Mouse (Mus musculus): ENCODE measurements around the gene Vps8. TPM values are rescaled to one million over a fixed set of nuclear protein-coding genes. Genes with fewer than 3 reads are reported as not detected.

Gene Vps8
- polyA plus RNA-seq, 1 experiment from 2014 or later, result 14.2 TPM

GRCm38 (mm10) chr16:21642906-21643305 is 220.0 kb downstream of the Vps8 start:
- peaks cover 15% of the 10 kb centered on the region for H3K4me1 ChIP-seq (ENCODE audit: control insufficient read depth, insufficient read depth, low read length)
- H3K4me2 ChIP-seq (replicated peaks; ENCODE audit: low read depth, low read length), result no peak overlapping the region
- H3K27ac ChIP-seq (ENCODE audit: low read depth, low read length), result no peak overlapping the region
- no peaks in the 10 kb centered on the region for H3K27me3 ChIP-seq (ENCODE audit: control insufficient read depth, insufficient read depth, low read length)
- H3K9ac ChIP-seq (ENCODE audit: low read depth, low read length), result no peak overlapping the region
- no peak for ATAC-seq (ENCODE audit: low FRiP score, low TSS enrichment)
- H3K36me3 ChIP-seq (ENCODE audit: control insufficient read depth, insufficient read depth, low read length), result no peaks in the 10 kb centered on the region
- 96% methylated on average over 5 of the region's 5 CpGs for WGBS
- no peak overlapping the region for H3K4me3 ChIP-seq (ENCODE audit: low read length)
- H3K9me3 ChIP-seq (ENCODE audit: control insufficient read depth, low read length), result no peaks in the 10 kb centered on the region

GRCm38 (mm10) chr16:21643621-21644041 is 220.7 kb downstream of the Vps8 start:
- no peaks in the 10 kb centered on the region for H3K9me3 ChIP-seq (ENCODE audit: control insufficient read depth, low read length)
- H3K27ac ChIP-seq (ENCODE audit: low read depth, low read length), result peak overlapping the region; percentile 88
- H3K4me3 ChIP-seq (ENCODE audit: low read length), result 0 out of 2 replicates have a peak overlapping the region, but pooled peaks have one; percentile 8
- WGBS, result 62% methylated on average over 2 of the region's 2 CpGs
- peak overlapping the region; percentile 31 for H3K4me2 ChIP-seq (replicated peaks; ENCODE audit: low read depth, low read length)
- peaks cover 15% of the 10 kb centered on the region for H3K4me1 ChIP-seq (ENCODE audit: control insufficient read depth, insufficient read depth, low read length)
- no peaks in the 10 kb centered on the region for H3K27me3 ChIP-seq (ENCODE audit: control insufficient read depth, insufficient read depth, low read length)
- H3K9ac ChIP-seq (ENCODE audit: low read depth, low read length), result peak overlapping the region; percentile 51
- H3K36me3 ChIP-seq (ENCODE audit: control insufficient read depth, insufficient read depth, low read length), result no peaks in the 10 kb centered on the region
- ATAC-seq (ENCODE audit: low FRiP score, low TSS enrichment), result no peak

GRCm38 (mm10) chr16:21644066-21644561 is 221.2 kb downstream of the Vps8 start:
- Histone ChIP-seq H3K27me3 (ENCODE audit: control insufficient read depth, insufficient read depth, low read length) (no peaks in the 10 kb centered on the region), H3K4me1 (ENCODE audit: control insufficient read depth, insufficient read depth, low read length) (peaks cover 15% of the 10 kb centered on the region), H3K4me3 (ENCODE audit: low read length) (0 out of 2 replicates have a peak overlapping the region, but pooled peaks have one; percentile 8), H3K9me3 (ENCODE audit: control insufficient read depth, low read length) (no peaks in the 10 kb centered on the region), H3K9ac (ENCODE audit: low read depth, low read length) (peak overlapping the region; percentile 51), H3K27ac (ENCODE audit: low read depth, low read length) (peak overlapping the region; percentile 88), H3K36me3 (ENCODE audit: control insufficient read depth, insufficient read depth, low read length) (no peaks in the 10 kb centered on the region), H3K4me2 (replicated peaks; ENCODE audit: low read depth, low read length) (peak overlapping the region; percentile 31)
- WGBS, result 11% methylated on average over 17 of the region's 17 CpGs
- peak; percentile 92 for ATAC-seq (ENCODE audit: low FRiP score, low TSS enrichment)

- Histone ChIP-seq H3K4me1 (ENCODE audit: control insufficient read depth, insufficient read depth, low read length) (peaks cover 15% of the 10 kb centered on the region), H3K36me3 (ENCODE audit: control insufficient read depth, insufficient read depth, low read length) (no peaks in the 10 kb centered on the region), H3K9me3 (ENCODE audit: control insufficient read depth, low read length) (no peaks in the 10 kb centered on the region), H3K4me3 (ENCODE audit: low read length) (no peak overlapping the region), H3K27me3 (ENCODE audit: control insufficient read depth, insufficient read depth, low read length) (no peaks in the 10 kb centered on the region), H3K4me2 (replicated peaks; ENCODE audit: low read depth, low read length) (0 out of 2 replicates have a peak overlapping the region, but pooled peaks have one; percentile 31), H3K27ac (ENCODE audit: low read depth, low read length) (peak overlapping the region; percentile 88), H3K9ac (ENCODE audit: low read depth, low read length) (no peak overlapping the region)
- WGBS, result 58% methylated on average over 3 of the region's 3 CpGs
- peak; percentile 20; the same call in 1 of the 2 replicates for ATAC-seq (ENCODE audit: low FRiP score, low TSS enrichment)
These were observed 221.7 kb downstream of the Vps8 start for GRCm38 (mm10) chr16:21644574-21644973.

GRCm38 (mm10) chr16:21645915-21646314 is 223.0 kb downstream of the Vps8 start:
- 84% methylated on average over 3 of the region's 3 CpGs for WGBS
- Histone ChIP-seq H3K4me3 (ENCODE audit: low read length) (no peak overlapping the region), H3K4me2 (replicated peaks; ENCODE audit: low read depth, low read length) (no peak overlapping the region), H3K36me3 (ENCODE audit: control insufficient read depth, insufficient read depth, low read length) (no peaks in the 10 kb centered on the region), H3K4me1 (ENCODE audit: control insufficient read depth, insufficient read depth, low read length) (peaks cover 15% of the 10 kb centered on the region), H3K27ac (ENCODE audit: low read depth, low read length) (no peak overlapping the region), H3K9me3 (ENCODE audit: control insufficient read depth, low read length) (no peaks in the 10 kb centered on the region), H3K27me3 (ENCODE audit: control insufficient read depth, insufficient read depth, low read length) (no peaks in the 10 kb centered on the region), H3K9ac (ENCODE audit: low read depth, low read length) (no peak overlapping the region)
- ATAC-seq (ENCODE audit: low FRiP score, low TSS enrichment), result no peak

GRCm38 (mm10) chr16:21646496-21646895 is 223.6 kb downstream of the Vps8 start:
- no peaks in the 10 kb centered on the region for H3K9me3 ChIP-seq (ENCODE audit: control insufficient read depth, low read length)
- H3K4me3 ChIP-seq (ENCODE audit: low read length), result no peak overlapping the region
- H3K4me2 ChIP-seq (replicated peaks; ENCODE audit: low read depth, low read length), result no peak overlapping the region
- 69% methylated on average over 3 of the region's 3 CpGs for WGBS
- no peaks in the 10 kb centered on the region for H3K27me3 ChIP-seq (ENCODE audit: control insufficient read depth, insufficient read depth, low read length)
- H3K4me1 ChIP-seq (ENCODE audit: control insufficient read depth, insufficient read depth, low read length), result peaks cover 15% of the 10 kb centered on the region
- H3K27ac ChIP-seq (ENCODE audit: low read depth, low read length), result no peak overlapping the region
- H3K9ac ChIP-seq (ENCODE audit: low read depth, low read length), result no peak overlapping the region
- no peaks in the 10 kb centered on the region for H3K36me3 ChIP-seq (ENCODE audit: control insufficient read depth, insufficient read depth, low read length)
- no peak for ATAC-seq (ENCODE audit: low FRiP score, low TSS enrichment)

- WGBS, result 89% methylated on average over 4 of the region's 4 CpGs
- no peak overlapping the region for H3K9ac ChIP-seq (ENCODE audit: low read depth, low read length)
- peaks cover 9% of the 10 kb centered on the region for H3K4me1 ChIP-seq (ENCODE audit: control insufficient read depth, insufficient read depth, low read length)
- H3K36me3 ChIP-seq (ENCODE audit: control insufficient read depth, insufficient read depth, low read length), result no peaks in the 10 kb centered on the region
- H3K27me3 ChIP-seq (ENCODE audit: control insufficient read depth, insufficient read depth, low read length), result no peaks in the 10 kb centered on the region
- no peak overlapping the region for H3K4me3 ChIP-seq (ENCODE audit: low read length)
- no peak overlapping the region for H3K27ac ChIP-seq (ENCODE audit: low read depth, low read length)
- H3K4me2 ChIP-seq (replicated peaks; ENCODE audit: low read depth, low read length), result no peak overlapping the region
- no peak for ATAC-seq (ENCODE audit: low FRiP score, low TSS enrichment)
- H3K9me3 ChIP-seq (ENCODE audit: control insufficient read depth, low read length), result no peaks in the 10 kb centered on the region
These were observed 225.9 kb downstream of the Vps8 start for GRCm38 (mm10) chr16:21648800-21649199.

- H3K4me2 ChIP-seq (replicated peaks; ENCODE audit: low read depth, low read length), result no peak overlapping the region
- WGBS, result 91% methylated on average over 3 of the region's 3 CpGs
These were observed 227.4 kb downstream of the Vps8 start for GRCm38 (mm10) chr16:21650289-21650688.

GRCm38 (mm10) chr16:21651161-21651560 is 228.2 kb downstream of the Vps8 start:
- no peaks in the 10 kb centered on the region for H3K27me3 ChIP-seq (ENCODE audit: control insufficient read depth, insufficient read depth, low read length)
- no peak for ATAC-seq (ENCODE audit: low FRiP score, low TSS enrichment)
- no peaks in the 10 kb centered on the region for H3K36me3 ChIP-seq (ENCODE audit: control insufficient read depth, insufficient read depth, low read length)
- 89% methylated on average over 4 of the region's 4 CpGs for WGBS
- H3K27ac ChIP-seq (ENCODE audit: low read depth, low read length), result no peak overlapping the region
- H3K4me2 ChIP-seq (replicated peaks; ENCODE audit: low read depth, low read length), result no peak overlapping the region
- H3K4me1 ChIP-seq (ENCODE audit: control insufficient read depth, insufficient read depth, low read length), result no peaks in the 10 kb centered on the region
- H3K9me3 ChIP-seq (ENCODE audit: control insufficient read depth, low read length), result no peaks in the 10 kb centered on the region
- no peak overlapping the region for H3K9ac ChIP-seq (ENCODE audit: low read depth, low read length)
- no peak overlapping the region for H3K4me3 ChIP-seq (ENCODE audit: low read length)

More at GRCm38 (mm10) chr16:21650289-21650688, 227.4 kb downstream of the Vps8 start:
- Histone ChIP-seq H3K4me3 (ENCODE audit: low read length) (no peak overlapping the region), H3K9ac (ENCODE audit: low read depth, low read length) (no peak overlapping the region), H3K27me3 (ENCODE audit: control insufficient read depth, insufficient read depth, low read length) (no peaks in the 10 kb centered on the region), H3K36me3 (ENCODE audit: control insufficient read depth, insufficient read depth, low read length) (no peaks in the 10 kb centered on the region), H3K9me3 (ENCODE audit: control insufficient read depth, low read length) (no peaks in the 10 kb centered on the region), H3K4me1 (ENCODE audit: control insufficient read depth, insufficient read depth, low read length) (no peaks in the 10 kb centered on the region), H3K27ac (ENCODE audit: low read depth, low read length) (no peak overlapping the region)
- no peak for ATAC-seq (ENCODE audit: low FRiP score, low TSS enrichment)

Data from kidney, embryonic 14.5 days (tissue).